Mouse (Mus musculus) heart, adult 2 months (tissue): ENCODE data around the gene Gm28539.

Experiments
- CTCF ChIP-seq: fragments of 200-600 bp; IDR thresholded peaks from 2 replicates; pipeline ENCODE4 v1.8.1; 2022; ENCODE audit warnings: antibody characterized with exemption, mild to moderate bottlenecking, moderate library complexity
- EP300 ChIP-seq: fragments of 200-500 bp; IDR thresholded peaks from 2 replicates; pipeline ENCODE4 v1.6.1; 2011; ENCODE audit warnings: low read depth, low read length, control low read depth; ENCODE audit not compliant: insufficient read depth
- POLR2A ChIP-seq: fragments of 200-500 bp; IDR thresholded peaks from 2 replicates; pipeline ENCODE4 v1.6.1; 2011; ENCODE audit warnings: mild to moderate bottlenecking, low read depth, low read length, control low read depth; ENCODE audit not compliant: insufficient read depth

GRCm38 (mm10) chr16:18969420-18970128 is 133.2 kb downstream of the Gm28539 start:
- TF ChIP-seq POLR2A: no peak
- no peak for TF ChIP-seq CTCF
- TF ChIP-seq EP300: no peak
